Mouse (Mus musculus) ES-E14 (cell line): ENCODE results near the gene Amotl2. TPM values are rescaled to one million over a fixed set of nuclear protein-coding genes. Genes with fewer than 3 reads are reported as not detected.

Experiments used
- DNase-seq: peaks from one replicate; pipeline ENCODE4 v3.0.0-alpha.2; 2013; ENCODE audit warnings: low read depth, low spot score
- H3K27ac ChIP-seq: 2 replicates; pipeline ENCODE4 v1.5.1; 2012; ENCODE audit warnings: low read depth, mild to moderate bottlenecking, low read length, moderate library complexity, mixed read lengths; ENCODE audit not compliant: poor library complexity, insufficient read depth, severe bottlenecking
- H3K36me3 ChIP-seq: 2 replicates; pipeline ENCODE4 v1.6.1; 2012; ENCODE audit warnings: mild to moderate bottlenecking, low read length, moderate library complexity, mixed read lengths; ENCODE audit not compliant: control insufficient read depth, poor library complexity, insufficient read depth, severe bottlenecking
- H3K4me1 ChIP-seq, 2 experiments: fragments of 150-350 bp in 1 of 2; sonication (generic) in 1 of 2; 2 replicates each; pipeline ENCODE4 v1.6.1; 2012; ENCODE audit warnings: low read length in 2 of 2, mild to moderate bottlenecking in 1 of 2, mixed read lengths in 1 of 2; ENCODE audit not compliant: control insufficient read depth in 2 of 2, insufficient read depth in 2 of 2, poor library complexity in 1 of 2
- H3K4me3 ChIP-seq, 2 experiments: fragments of 150-350 bp in 1 of 2; sonication (generic) in 1 of 2; 2 replicates each; pipeline ENCODE4 v1.5.1; 2012; ENCODE audit warnings: low read length in 2 of 2, low read depth in 1 of 2, mild to moderate bottlenecking in 1 of 2, mixed read lengths in 1 of 2; ENCODE audit not compliant: insufficient read depth in 1 of 2, poor library complexity in 1 of 2, severe bottlenecking in 1 of 2
- H3K9ac ChIP-seq: 2 replicates; pipeline ENCODE4 v1.6.1; 2012; ENCODE audit warnings: low read depth, mild to moderate bottlenecking, low read length, mixed read lengths; ENCODE audit not compliant: poor library complexity, insufficient read depth, severe bottlenecking
- H3K9me3 ChIP-seq: fragments of 150-350 bp; sonication (generic); 2 replicates; pipeline ENCODE4 v1.6.1; 2012; ENCODE audit warnings: low read depth, mild to moderate bottlenecking, low read length; ENCODE audit not compliant: control insufficient read depth, insufficient read depth
- CHD2 ChIP-seq: IDR thresholded peaks from 2 replicates; pipeline ENCODE4 v1.6.1; 2014; ENCODE audit warnings: mild to moderate bottlenecking, low read depth, low read length, inconsistent platforms
- HCFC1 ChIP-seq: IDR thresholded peaks from 2 replicates; pipeline ENCODE4 v1.6.1; 2012; ENCODE audit warnings: low read length, inconsistent platforms, borderline replicate concordance; ENCODE audit not compliant: insufficient read depth
- MAFK ChIP-seq: IDR thresholded peaks from 2 replicates; pipeline ENCODE4 v1.6.1; 2014; ENCODE audit warnings: mild to moderate bottlenecking, low read depth, low read length, inconsistent platforms; ENCODE audit not compliant: insufficient read depth
- ZC3H11A ChIP-seq: IDR thresholded peaks from 2 replicates; pipeline ENCODE4 v1.6.1; 2012; ENCODE audit warnings: low read depth, mild to moderate bottlenecking, inconsistent platforms, low read length, borderline replicate concordance
- ZNF384 ChIP-seq: IDR thresholded peaks from 2 replicates; pipeline ENCODE4 v1.6.1; 2012; ENCODE audit warnings: low read depth, low read length, inconsistent platforms
- in situ Hi-C, 2 experiments: fragments of 600-800 bp; cut with MboI; formaldehyde crosslinking; loops; one replicate each; pipeline ENCODE4 v1.15.1; 2025; ENCODE audit warnings: low sequenced_read_pairs in 2 of 2, inconsistent platforms in 1 of 2; ENCODE audit not compliant: unreplicated experiment in 2 of 2
- total RNA-seq: library from RNA; depleted of rRNA; stranded (reverse); fragments of 300-350 nt; gene quantifications from 2 replicates; pipeline ENCODE4 v1.2.3, GENCODE M21; 2012

Gene Amotl2
- total RNA-seq, 1 experiment = 161 TPM

GRCm38 (mm10) chr9:102725958-102726654 lies 9.6 kb downstream of the Amotl2 start:
- peak overlapping the region; percentile 33; the same call in 1 of the 2 replicates for H3K9ac ChIP-seq
- TF ChIP-seq CHD2 (no peak), HCFC1 (peak; percentile 47; the same call in 1 of the 2 replicates)
- H3K4me3 ChIP-seq = peak overlapping the region; percentile 4 to 28; a peak in 2 of 4 replicates
- peaks cover 7 to 56% of the 10 kb centered on the region in 2 experiments; a peak in 3 of 4 replicates for H3K4me1 ChIP-seq
- DNase-seq = peak; percentile 92
- peaks cover 79% of the 10 kb centered on the region for H3K36me3 ChIP-seq
- H3K9me3 ChIP-seq = no peaks in the 10 kb centered on the region
- H3K27ac ChIP-seq = peak overlapping the region; percentile 76
- in situ Hi-C loops = no loop called here

GRCm38 (mm10) chr9:102726811-102727210 lies 10.3 kb downstream of the Amotl2 start:
- no peaks in the 10 kb centered on the region for H3K9me3 ChIP-seq
- H3K4me3 ChIP-seq = no peak overlapping the region
- peak overlapping the region; percentile 10; the same call in 1 of the 2 replicates for H3K9ac ChIP-seq
- H3K36me3 ChIP-seq = peaks cover 82% of the 10 kb centered on the region
- H3K4me1 ChIP-seq = peaks cover 7 to 53% of the 10 kb centered on the region in 2 experiments; a peak in 3 of 4 replicates
- TF ChIP-seq ZNF384 = no peak
- no peak for TF ChIP-seq MAFK
- TF ChIP-seq ZC3H11A = no peak
- no peak for TF ChIP-seq HCFC1
- TF ChIP-seq CHD2 = no peak
- H3K27ac ChIP-seq = peak overlapping the region; percentile 6
- in situ Hi-C loops = no loop called here
- DNase-seq = no peak

GRCm38 (mm10) chr9:102727662-102728468 lies 11.4 kb downstream of the Amotl2 start:
- in situ Hi-C loops = no loop called here
- no peak for DNase-seq
- Histone ChIP-seq H3K27ac (peak overlapping the region; percentile 42; the same call in 1 of the 2 replicates), H3K4me3 (peak overlapping the region; percentile 13 to 44; a peak in 3 of 4 replicates), H3K4me1 (peaks cover 7 to 48% of the 10 kb centered on the region in 2 experiments; a peak in 3 of 4 replicates), H3K9me3 (no peaks in the 10 kb centered on the region), H3K9ac (peak overlapping the region; percentile 41; the same call in 1 of the 2 replicates), H3K36me3 (peaks cover 82% of the 10 kb centered on the region)
- TF ChIP-seq ZNF384 = no peak
- TF ChIP-seq HCFC1 = no peak
- no peak for TF ChIP-seq CHD2
- TF ChIP-seq MAFK = no peak
- no peak for TF ChIP-seq ZC3H11A

- no peak for DNase-seq
- Histone ChIP-seq H3K4me3 (peak overlapping the region; percentile 13 to 44; a peak in 3 of 4 replicates), H3K9ac (0 out of 2 replicates have a peak overlapping the region, but pooled peaks have one; percentile 41), H3K27ac (peak overlapping the region; percentile 42; the same call in 1 of the 2 replicates), H3K36me3 (peaks cover 81% of the 10 kb centered on the region), H3K9me3 (no peaks in the 10 kb centered on the region), H3K4me1 (peaks cover 7 to 45% of the 10 kb centered on the region in 2 experiments; a peak in 2 of 4 replicates)
- TF ChIP-seq HCFC1 = no peak
- no peak for TF ChIP-seq ZNF384
- no peak for TF ChIP-seq MAFK
- TF ChIP-seq CHD2 = no peak
- no peak for TF ChIP-seq ZC3H11A
- in situ Hi-C loops = no loop called here
These were observed 11.9 kb downstream of the Amotl2 start for GRCm38 (mm10) chr9:102728469-102728747.
